Mouse (Mus musculus) C2C12 (cell line): Measurements from ENCODE around the gene Tanc1. TPM values are rescaled to one million over a fixed set of nuclear protein-coding genes. Genes with fewer than 3 reads are reported as not detected.

Experiments
- H3K27me3 ChIP-seq: one replicate; pipeline ENCODE4 v1.6.1; 2011; ENCODE audit not compliant: control insufficient read depth, insufficient read depth, insufficient read length
- H3K36me3 ChIP-seq: one replicate; pipeline ENCODE4 v1.6.1; 2011; ENCODE audit not compliant: control insufficient read depth, insufficient read depth
- H3K4me3 ChIP-seq: one replicate; pipeline ENCODE4 v1.5.1; 2011; ENCODE audit warnings: mild to moderate bottlenecking, control low read depth; ENCODE audit not compliant: poor library complexity, insufficient read depth, severe bottlenecking
- H3K79me2 ChIP-seq: one replicate; pipeline ENCODE4 v1.6.1; 2011; ENCODE audit not compliant: control insufficient read depth, insufficient read depth
- H3K79me3 ChIP-seq: one replicate; pipeline ENCODE4 v1.6.1; 2011; ENCODE audit warnings: low read depth, control low read depth
- H3ac ChIP-seq: one replicate; pipeline ENCODE3; 2011; ENCODE audit warnings: low read depth; ENCODE audit not compliant: control insufficient read depth, insufficient read length
- CEBPB ChIP-seq: IDR thresholded peaks from one replicate; pipeline ENCODE4 v1.6.1; 2011; ENCODE audit warnings: low read depth, mild to moderate bottlenecking, control low read depth, moderate library complexity
- CTCF ChIP-seq: IDR thresholded peaks from one replicate; pipeline ENCODE4 v1.5.1; 2011; ENCODE audit not compliant: control insufficient read depth, insufficient read depth, insufficient read length
- FOSL1 ChIP-seq: IDR thresholded peaks from one replicate; pipeline ENCODE4 v1.8.0; 2011; ENCODE audit warnings: mild to moderate bottlenecking, low read length; ENCODE audit not compliant: poor library complexity, insufficient read depth, severe bottlenecking
- MAX ChIP-seq: IDR thresholded peaks from one replicate; pipeline ENCODE4 v1.6.1; 2011; ENCODE audit warnings: mild to moderate bottlenecking, control low read depth
- MYOD1 ChIP-seq: IDR thresholded peaks from one replicate; pipeline ENCODE4 v1.6.1; 2011; ENCODE audit warnings: low read depth; ENCODE audit not compliant: control insufficient read depth, insufficient read length
- MYOG ChIP-seq: IDR thresholded peaks from one replicate; pipeline ENCODE4 v1.6.1; 2011; ENCODE audit not compliant: control insufficient read depth, insufficient read length; ENCODE audit errors: extremely low read depth
- USF1 ChIP-seq: IDR thresholded peaks from one replicate; pipeline ENCODE4 v1.6.1; 2011; ENCODE audit warnings: low read depth, mild to moderate bottlenecking, control low read depth, moderate library complexity
- polyA plus RNA-seq: library from polyadenylated mRNA; unstranded; fragments of >200 nt; fragmentation: generic; extraction: Trizol; gene quantifications from one replicate; pipeline ENCODE4 v1.2.1, GENCODE M21; 2012; ENCODE audit warnings: missing spikeins

Tanc1 gene
- polyA plus RNA-seq, 1 experiment = 24.9 TPM

- Histone ChIP-seq H3ac (no peak overlapping the region), H3K36me3 (peaks cover 6% of the 10 kb centered on the region), H3K79me3 (no peaks in the 10 kb centered on the region), H3K79me2 (peaks cover 44% of the 10 kb centered on the region), H3K4me3 (no peak overlapping the region), H3K27me3 (no peaks in the 10 kb centered on the region)
- TF ChIP-seq MYOG (no peak), CEBPB (no peak), USF1 (no peak)
Measured at GRCm38 (mm10) chr2:59765671-59766070, 153.8 kb downstream of the Tanc1 start.

GRCm38 (mm10) chr2:59767893-59768292, 156.1 kb downstream of the Tanc1 start:
- TF ChIP-seq MYOD1 (no peak), MYOG (no peak), USF1 (no peak), MAX (no peak), CEBPB (no peak), CTCF (no peak), FOSL1 (no peak)
- Histone ChIP-seq H3K79me3 (no peaks in the 10 kb centered on the region), H3K79me2 (peaks cover 42% of the 10 kb centered on the region), H3K36me3 (peaks cover 21% of the 10 kb centered on the region), H3K4me3 (no peak overlapping the region), H3K27me3 (no peaks in the 10 kb centered on the region), H3ac (no peak overlapping the region)

- TF ChIP-seq MYOD1 (no peak), FOSL1 (no peak), MAX (no peak), USF1 (no peak), CTCF (no peak), CEBPB (no peak), MYOG (no peak)
- Histone ChIP-seq H3K79me2 (peaks cover 35% of the 10 kb centered on the region), H3K27me3 (no peaks in the 10 kb centered on the region), H3K36me3 (peaks cover 30% of the 10 kb centered on the region), H3K79me3 (no peaks in the 10 kb centered on the region), H3ac (no peak overlapping the region), H3K4me3 (no peak overlapping the region)
Measured at GRCm38 (mm10) chr2:59768661-59769384, 157.0 kb downstream of the Tanc1 start.

GRCm38 (mm10) chr2:59769385-59769735, 157.5 kb downstream of the Tanc1 start:
- TF ChIP-seq USF1 (no peak), MYOG (no peak), CTCF (no peak), CEBPB (no peak), MYOD1 (no peak), FOSL1 (no peak), MAX (no peak)
- peaks cover 36% of the 10 kb centered on the region for H3K36me3 ChIP-seq

GRCm38 (mm10) chr2:59771708-59772107, 159.9 kb downstream of the Tanc1 start:
- Histone ChIP-seq H3ac (no peak overlapping the region), H3K79me3 (peaks cover 1% of the 10 kb centered on the region), H3K79me2 (peaks cover 34% of the 10 kb centered on the region), H3K27me3 (no peaks in the 10 kb centered on the region), H3K36me3 (peaks cover 56% of the 10 kb centered on the region), H3K4me3 (no peak overlapping the region)
- TF ChIP-seq MYOD1 (no peak), USF1 (no peak), MYOG (no peak), MAX (no peak), FOSL1 (no peak), CEBPB (no peak), CTCF (no peak)

More at GRCm38 (mm10) chr2:59769385-59769735, 157.5 kb downstream of the Tanc1 start:
- Histone ChIP-seq H3K79me2 (peaks cover 35% of the 10 kb centered on the region), H3K79me3 (no peaks in the 10 kb centered on the region), H3K27me3 (no peaks in the 10 kb centered on the region), H3ac (no peak overlapping the region), H3K4me3 (no peak overlapping the region)

- Histone ChIP-seq H3K36me3 (peaks cover 61% of the 10 kb centered on the region), H3K79me3 (peaks cover 1% of the 10 kb centered on the region), H3K4me3 (no peak overlapping the region), H3K27me3 (no peaks in the 10 kb centered on the region), H3ac (no peak overlapping the region), H3K79me2 (peaks cover 30% of the 10 kb centered on the region)
- TF ChIP-seq USF1 (no peak), FOSL1 (no peak), CEBPB (no peak), MYOD1 (no peak), MYOG (no peak), CTCF (no peak), MAX (no peak)
Measured at GRCm38 (mm10) chr2:59772261-59772683, 160.4 kb downstream of the Tanc1 start.
